ENCODE assay signal across 8 mouse cellular contexts in the genomic region with DNA sequence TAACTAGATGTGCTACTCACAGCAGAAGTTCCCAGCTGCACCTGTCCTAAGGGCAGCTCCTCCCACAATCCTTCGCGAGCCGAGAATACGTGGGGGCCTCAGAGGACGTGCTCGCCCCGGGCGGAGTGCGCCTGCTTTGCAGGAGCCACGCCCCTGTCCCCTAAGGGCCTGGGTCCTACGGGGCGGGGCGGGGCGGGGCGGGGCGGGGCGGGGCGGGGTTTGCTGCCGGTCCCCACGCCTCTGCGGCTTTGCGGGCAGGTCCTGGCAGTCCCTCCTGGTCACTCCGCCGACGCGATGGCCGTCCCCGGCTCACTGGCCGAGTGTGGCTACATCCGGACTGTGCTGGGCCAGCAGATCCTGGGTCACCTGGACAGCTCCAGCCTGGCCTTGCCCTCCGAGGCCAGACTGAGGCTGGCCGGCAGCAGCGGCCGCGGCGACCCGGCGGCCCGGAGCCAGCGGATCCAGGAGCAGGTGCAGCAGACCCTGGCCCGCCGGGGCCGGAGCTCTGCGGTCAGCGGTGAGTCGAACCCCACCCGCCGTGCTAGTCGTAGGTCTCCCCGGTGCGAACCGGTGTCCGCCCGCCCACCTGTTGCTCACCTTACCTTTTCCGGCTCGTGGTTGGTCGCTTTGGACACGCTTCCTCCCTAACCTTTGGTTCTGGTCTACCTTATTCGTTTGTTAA. TPM values are rescaled to one million over a fixed set of nuclear protein-coding genes. Genes with fewer than 3 reads are reported as not detected.
DNase-seq lines count a peak whose midpoint lies in the region; ATAC-seq lines count a peak whose summit lies in the region.

A gene (plus strand): TSS at position 240 of the 682 bp plus-strand sequence.

- H3K4me3 ChIP-seq in hindbrain, embryonic 11.5 days (ENCODE audit: low read depth, low read length), result peak within 1 kb of the TSS; percentile 64

- peak; percentile 97 for ATAC-seq in hindbrain, embryonic 11.5 days (ENCODE audit: low FRiP score)
- no peak for ATAC-seq in erythroid progenitor cell, adult 5-6 weeks (replicated peaks; ENCODE audit: low FRiP score, poor library complexity, severe bottlenecking)

- H3K27ac ChIP-seq in hindbrain, embryonic 11.5 days (ENCODE audit: low read depth, low read length), result no peak within 1 kb of the TSS

- H3K36me3 ChIP-seq in hindbrain, embryonic 11.5 days (ENCODE audit: control insufficient read depth, insufficient read depth, low read length), result no peaks in the 10 kb centered on the region

- no peaks in the 10 kb centered on the region; the same call in 1 of the 2 replicates for H3K4me1 ChIP-seq in hindbrain, embryonic 11.5 days (replicated peaks; ENCODE audit: control insufficient read depth, insufficient read depth, low read length)

- H3K27me3 ChIP-seq in hindbrain, embryonic 11.5 days (ENCODE audit: control insufficient read depth, insufficient read depth, low read length), result peaks cover 13% of the 10 kb centered on the region

- DNase-seq in R1 (ENCODE audit: low read depth, low spot score), result peak; percentile 91
- peak; percentile 57 to 62 for DNase-seq in cerebellum, adult 18-20 months
- peak; percentile 63 for DNase-seq in forelimb bud, embryonic 11.5 days (ENCODE audit: low read depth, low spot score)
- DNase-seq in hindbrain, embryonic 11.5 days (ENCODE audit: low spot score), result peak; percentile 83
- peak; percentile 37 to 42 for DNase-seq in layer of hippocampus, postnatal 10 days (ENCODE audit: low spot score in 2 of 2)
- peak; percentile 82 for DNase-seq in lung, postnatal 25 days (ENCODE audit: low spot score)
- peak; percentile 20 for DNase-seq in right cerebral cortex, postnatal 14 days

- peak within 1 kb of the TSS; percentile 52; the same call in 1 of the 2 replicates for H3K9ac ChIP-seq in hindbrain, embryonic 11.5 days (ENCODE audit: low read depth, low read length)

- H3K9me3 ChIP-seq in hindbrain, embryonic 11.5 days (ENCODE audit: control insufficient read depth, low read length), result no peaks in the 10 kb centered on the region

- peak within 1 kb of the TSS; percentile 98 for H3K4me2 ChIP-seq in hindbrain, embryonic 11.5 days (replicated peaks; ENCODE audit: low read depth, low read length)

- 1% methylated on average over 58 of the region's 59 CpGs for WGBS in hindbrain, embryonic 11.5 days

RNA-seq across cellular contexts. Expression of the gene that starts here (rescaled TPM):
- 3.5 and 4.2 TPM in 2 replicates for polyA plus RNA-seq in hindbrain, embryonic 11.5 days (2014; fragmentation: Nextera tagmentation; extraction: Ambion mirVana)
- total RNA-seq in layer of hippocampus, postnatal 10 days (2021), result 10 to 100 TPM; 23.9 to 26.0 TPM
- not detected in 2 replicates for total RNA-seq in erythroid progenitor cell, adult 5-6 weeks (2015; ENCODE audit: low replicate concordance)
- total RNA-seq in erythroid progenitor cell, adult 5-6 weeks (2017; ENCODE audit: low replicate concordance), result not detected in 2 replicates

Comparison
In these comparisons a context has a peak if more than half of its experiments do, and no peak if none do; other contexts are left out.
1. RNA of the gene that starts here (total RNA-seq): 23.9 to 26.0 TPM in layer of hippocampus, postnatal 10 days; not detected in erythroid progenitor cell, adult 5-6 weeks; every median in the first group is over 10 times any median in the second.
2. DNase-seq: peak in every context shown above with its lines; median percentile 91 in R1; 83 in hindbrain, embryonic 11.5 days; 82 in lung, postnatal 25 days; 63 in forelimb bud, embryonic 11.5 days; 60 in cerebellum, adult 18-20 months; 40 in layer of hippocampus, postnatal 10 days; 20 in right cerebral cortex, postnatal 14 days.